Mouse (Mus musculus) kidney, postnatal 0 days (tissue): Measurements from ENCODE around the gene Rrm1. TPM values are rescaled to one million over a fixed set of nuclear protein-coding genes. Genes with fewer than 3 reads are reported as not detected.

Experiments
- ATAC-seq: fragments of 200-750 bp; cut with Nextera tagmentation; replicated peaks from 2 replicates; pipeline ENCODE4 v1.8.0; 2017; ENCODE audit warnings: low read depth, moderate number of reproducible peaks, moderate TSS enrichment, moderate library complexity; ENCODE audit not compliant: low FRiP score
- DNase-seq: peaks from one replicate; pipeline ENCODE4 v3.0.0-alpha.2; 2016; ENCODE audit warnings: low spot score
- H3K27ac ChIP-seq: fragments of 300-500 bp; sonication (generic); 2 replicates; pipeline ENCODE4 v1.5.1; 2014; ENCODE audit warnings: mild to moderate bottlenecking
- H3K27me3 ChIP-seq: fragments of 300-500 bp; sonication (generic); 2 replicates; pipeline ENCODE4 v1.6.1; 2014; ENCODE audit warnings: low read length, mixed read lengths; ENCODE audit not compliant: insufficient read depth
- H3K36me3 ChIP-seq: fragments of 300-500 bp; sonication (generic); 2 replicates; pipeline ENCODE4 v1.6.1; 2014; ENCODE audit warnings: low read length, mixed read lengths; ENCODE audit not compliant: insufficient read depth
- H3K4me1 ChIP-seq: fragments of 300-500 bp; sonication (generic); replicated peaks from 2 replicates; pipeline ENCODE4 v1.6.1; 2014; ENCODE audit warnings: antibody characterized with exemption, low read length, mixed read lengths; ENCODE audit not compliant: insufficient read depth
- H3K4me2 ChIP-seq: fragments of 300-500 bp; sonication (generic); 2 replicates; pipeline ENCODE4 v1.6.1; 2014; ENCODE audit warnings: mild to moderate bottlenecking, low read length, moderate library complexity, mixed read lengths
- H3K4me3 ChIP-seq: fragments of 300-500 bp; sonication (generic); replicated peaks from 2 replicates; pipeline ENCODE4 v1.5.1; 2014; ENCODE audit warnings: low read depth, low read length
- H3K9ac ChIP-seq: fragments of 300-500 bp; sonication (generic); 2 replicates; pipeline ENCODE4 v1.6.1; 2014; ENCODE audit warnings: low read depth, low read length
- H3K9me3 ChIP-seq: fragments of 300-500 bp; sonication (generic); replicated peaks from 2 replicates; pipeline ENCODE4 v1.6.1; 2016; ENCODE audit warnings: low read length, inconsistent platforms, mixed read lengths
- CTCF ChIP-seq: IDR thresholded peaks from 2 replicates; pipeline ENCODE4 v1.5.1; 2016; ENCODE audit warnings: antibody characterized with exemption, low read depth, mild to moderate bottlenecking, moderate library complexity
- WGBS: fragments of 180-500 bp; shearing (Covaris S2); extraction: QIAGEN DNeasy Blood & Tissue Kit; methylation state at CpG from one replicate; pipeline ENCODE4 v1.1.7; 2014; 5-methylcytosine and 5-hydroxymethylcytosine counted together
- polyA plus RNA-seq: library from polyadenylated mRNA; unstranded; fragments of >200 nt; fragmentation: Nextera tagmentation; extraction: Ambion mirVana; gene quantifications from 2 replicates; pipeline ENCODE4 v1.2.1, GENCODE M21; 2015

Rrm1 gene
- polyA plus RNA-seq, 1 experiment from 2014 or later: 52.0 TPM

GRCm38 (mm10) chr7:102467566-102467965 lies 26.1 kb downstream of the Rrm1 start:
- peaks cover 43% of the 10 kb centered on the region for H3K36me3 ChIP-seq
- ATAC-seq: no peak

GRCm38 (mm10) chr7:102472675-102473074 lies 31.2 kb downstream of the Rrm1 start:
- peak; percentile 49; the same call in 1 of the 2 replicates for ATAC-seq
- Histone ChIP-seq H3K36me3 (peaks cover 11% of the 10 kb centered on the region), H3K27ac (no peak overlapping the region), H3K4me2 (no peak overlapping the region), H3K4me1 (no peaks in the 10 kb centered on the region), H3K27me3 (no peaks in the 10 kb centered on the region), H3K9ac (no peak overlapping the region), H3K9me3 (no peaks in the 10 kb centered on the region), H3K4me3 (no peak overlapping the region)
- TF ChIP-seq CTCF: no peak
- 32% methylated on average over 5 of the region's 5 CpGs for WGBS
- no peak for DNase-seq

More at GRCm38 (mm10) chr7:102467566-102467965, 26.1 kb downstream of the Rrm1 start:
- H3K4me1 ChIP-seq: no peaks in the 10 kb centered on the region
- DNase-seq: no peak
- no peak overlapping the region for H3K27ac ChIP-seq
- no peak overlapping the region for H3K4me2 ChIP-seq
- no peaks in the 10 kb centered on the region for H3K27me3 ChIP-seq
- 90% methylated on average over 8 of the region's 8 CpGs for WGBS
- no peak for TF ChIP-seq CTCF
- H3K4me3 ChIP-seq: no peak overlapping the region
- no peaks in the 10 kb centered on the region for H3K9me3 ChIP-seq
- no peak overlapping the region for H3K9ac ChIP-seq

GRCm38 (mm10) chr7:102476601-102477000 lies 35.1 kb downstream of the Rrm1 start:
- Histone ChIP-seq H3K4me1 (0 out of 2 replicates have a peak, but pooled peaks cover 6% of the 10 kb centered on the region), H3K27ac (no peak overlapping the region), H3K4me2 (no peak overlapping the region), H3K4me3 (no peak overlapping the region), H3K9ac (no peak overlapping the region), H3K36me3 (no peaks in the 10 kb centered on the region), H3K27me3 (no peaks in the 10 kb centered on the region), H3K9me3 (no peaks in the 10 kb centered on the region)
- DNase-seq (no peak), ATAC-seq (no peak)
- WGBS: 91% methylated on average over 5 of the region's 5 CpGs
- TF ChIP-seq CTCF: no peak

GRCm38 (mm10) chr7:102477377-102477776 lies 35.9 kb downstream of the Rrm1 start:
- 0 out of 2 replicates have a peak, but pooled peaks have one; percentile 4 for TF ChIP-seq CTCF
- no peak overlapping the region for H3K4me3 ChIP-seq
- ATAC-seq: no peak
- no peaks in the 10 kb centered on the region for H3K9me3 ChIP-seq
- H3K4me1 ChIP-seq: 0 out of 2 replicates have a peak, but pooled peaks cover 6% of the 10 kb centered on the region
- no peak for DNase-seq
- no peaks in the 10 kb centered on the region for H3K36me3 ChIP-seq
- H3K9ac ChIP-seq: no peak overlapping the region
- no peak overlapping the region for H3K27ac ChIP-seq
- no peak overlapping the region for H3K4me2 ChIP-seq
- WGBS: 85% methylated on average over 11 of the region's 11 CpGs
- H3K27me3 ChIP-seq: no peaks in the 10 kb centered on the region

GRCm38 (mm10) chr7:102478425-102478824 lies 36.9 kb downstream of the Rrm1 start:
- Histone ChIP-seq H3K9me3 (no peaks in the 10 kb centered on the region), H3K27me3 (no peaks in the 10 kb centered on the region), H3K9ac (no peak overlapping the region), H3K4me2 (no peak overlapping the region), H3K36me3 (no peaks in the 10 kb centered on the region), H3K4me1 (0 out of 2 replicates have a peak, but pooled peaks cover 6% of the 10 kb centered on the region), H3K27ac (no peak overlapping the region), H3K4me3 (no peak overlapping the region)
- no peak for TF ChIP-seq CTCF
- ATAC-seq (no peak), DNase-seq (no peak)
- 86% methylated on average over 4 of the region's 4 CpGs for WGBS

GRCm38 (mm10) chr7:102478926-102479325 lies 37.4 kb downstream of the Rrm1 start:
- TF ChIP-seq CTCF: no peak
- H3K4me2 ChIP-seq: no peak overlapping the region
- H3K4me1 ChIP-seq: 0 out of 2 replicates have a peak, but pooled peaks cover 6% of the 10 kb centered on the region
- no peak overlapping the region for H3K4me3 ChIP-seq
- no peak overlapping the region for H3K9ac ChIP-seq
- ATAC-seq (no peak), DNase-seq (no peak)
- no peak overlapping the region for H3K27ac ChIP-seq
- H3K9me3 ChIP-seq: no peaks in the 10 kb centered on the region
- WGBS: 39% methylated on average over 3 of the region's 3 CpGs
- no peaks in the 10 kb centered on the region for H3K27me3 ChIP-seq
- no peaks in the 10 kb centered on the region for H3K36me3 ChIP-seq
